Mouse (Mus musculus) myocyte (in vitro differentiated cells): ENCODE results near the gene Zfp983. TPM values are rescaled to one million over a fixed set of nuclear protein-coding genes. Genes with fewer than 3 reads are reported as not detected.

ENCODE experiments used
- H3K27me3 ChIP-seq: one replicate; pipeline ENCODE4 v1.6.1; 2011; ENCODE audit not compliant: control insufficient read depth, insufficient read depth, insufficient read length
- H3K36me3 ChIP-seq: one replicate; pipeline ENCODE4 v1.6.1; 2011; ENCODE audit not compliant: control insufficient read depth, insufficient read depth
- H3K4me2 ChIP-seq: one replicate; pipeline ENCODE4 v1.6.1; 2011; ENCODE audit warnings: low read depth, control low read depth
- H3K4me3 ChIP-seq: one replicate; pipeline ENCODE4 v1.5.1; 2011; ENCODE audit warnings: mild to moderate bottlenecking, control low read depth, moderate library complexity
- H3K79me2 ChIP-seq: one replicate; pipeline ENCODE4 v1.6.1; 2011; ENCODE audit not compliant: control insufficient read depth, insufficient read depth
- H3ac ChIP-seq: one replicate; pipeline ENCODE4 v1.6.1; 2011; ENCODE audit not compliant: control insufficient read depth, insufficient read length
- E2F4 ChIP-seq: IDR thresholded peaks from one replicate; pipeline ENCODE4 v1.6.1; 2011; ENCODE audit warnings: mild to moderate bottlenecking, control low read depth, moderate library complexity; ENCODE audit not compliant: insufficient read depth
- MYOG ChIP-seq, 3 experiments: IDR thresholded peaks; one replicate each; pipeline ENCODE4 v1.6.1; 2011; ENCODE audit warnings: control low read depth in 2 of 3, low read depth in 2 of 3, mild to moderate bottlenecking in 2 of 3; ENCODE audit not compliant: insufficient read length in 2 of 3, control insufficient read depth in 1 of 3, insufficient read depth in 1 of 3
- POLR2A ChIP-seq: IDR thresholded peaks from one replicate; pipeline ENCODE4 v1.6.1; 2011; ENCODE audit warnings: low read depth, mild to moderate bottlenecking, control low read depth, moderate library complexity; ENCODE audit not compliant: insufficient read length
- POLR2AphosphoS2 ChIP-seq: IDR thresholded peaks from one replicate; pipeline ENCODE4 v1.6.1; 2011; ENCODE audit warnings: low read depth, control low read depth; ENCODE audit not compliant: insufficient read length
- REST ChIP-seq: IDR thresholded peaks from one replicate; pipeline ENCODE4 v1.6.1; 2011; ENCODE audit warnings: mild to moderate bottlenecking, control low read depth, moderate library complexity; ENCODE audit not compliant: insufficient read depth, insufficient read length
- SRF ChIP-seq: IDR thresholded peaks from one replicate; pipeline ENCODE4 v1.6.1; 2011; ENCODE audit warnings: low read depth; ENCODE audit not compliant: control insufficient read depth, insufficient read length
- USF1 ChIP-seq: IDR thresholded peaks from one replicate; pipeline ENCODE4 v1.6.1; 2011; ENCODE audit warnings: low read depth, mild to moderate bottlenecking, control low read depth, moderate library complexity
- polyA plus RNA-seq: library from polyadenylated mRNA; unstranded; fragments of >200 nt; fragmentation: generic; extraction: Trizol; gene quantifications from one replicate; pipeline ENCODE4 v1.2.1, GENCODE M21; 2012; ENCODE audit warnings: missing spikeins

Gene Zfp983
- polyA plus RNA-seq, 1 experiment, result 0.44 TPM

GRCm38 (mm10) chr17:21708401-21708800, 58.0 kb downstream of the Zfp983 start:
- no peaks in the 10 kb centered on the region for H3K79me2 ChIP-seq
- peaks cover 7% of the 10 kb centered on the region for H3K36me3 ChIP-seq
- peak overlapping the region; percentile 45 for H3K4me3 ChIP-seq
- H3ac ChIP-seq, result no peak overlapping the region
- TF ChIP-seq E2F4, result no peak
- no peak for TF ChIP-seq POLR2A
- TF ChIP-seq SRF, result no peak
- TF ChIP-seq MYOG (IDR thresholded peaks at IDR 0.05; ENCODE audit: control insufficient read depth in 1 of 3, insufficient read depth in 1 of 3, insufficient read length in 2 of 3, low read depth in 2 of 3), result no peak
- TF ChIP-seq REST, result no peak
- TF ChIP-seq USF1, result no peak
- no peak for TF ChIP-seq POLR2AphosphoS2
- no peaks in the 10 kb centered on the region for H3K27me3 ChIP-seq
- peak overlapping the region; percentile 80 for H3K4me2 ChIP-seq

Other genes with a start within 250 kb of the Zfp983 start
- gene Zfp54, start 227.4 kb upstream of the Zfp983 start, polyA plus RNA-seq, result 0.59 TPM
- gene Zfp51, start 200.2 kb upstream of the Zfp983 start, polyA plus RNA-seq, result 1.5 TPM
- gene Zfp53, start 161.6 kb upstream of the Zfp983 start, polyA plus RNA-seq, result 1.5 TPM
- 1.9 TPM for gene Zfp52, start 115.1 kb upstream of the Zfp983 start, polyA plus RNA-seq
- gene Zfp948, start 83.6 kb upstream of the Zfp983 start, polyA plus RNA-seq, result 2.0 TPM
- not detected for gene Gm10226, start 41.2 kb downstream of the Zfp983 start, polyA plus RNA-seq
- 0.76 TPM for gene Zfp760, start 57.1 kb downstream of the Zfp983 start, polyA plus RNA-seq
- gene Zfp229, start 80.2 kb downstream of the Zfp983 start, polyA plus RNA-seq, result 0.54 TPM
- gene Zfp820, start 195.1 kb downstream of the Zfp983 start, polyA plus RNA-seq, result 0.25 TPM